Mouse (Mus musculus) neural tube, embryonic 13.5 days (tissue): ENCODE measurements at regions not wholly inside any gene's neighbourhood (a gene's known extent, or its start where the extent isn't known, plus 50 kb on each side); places are given as distances from the start of the nearest gene placed in this dataset.
"Not testable (repeated sequence)": the region's sequence is repeated elsewhere in the genome, so short reads cannot be mapped to it uniquely, and the experiment has no call there.

Experiments
- ATAC-seq: fragments of 200-750 bp; cut with Nextera tagmentation; 2 replicates; pipeline ENCODE4 v1.8.0; 2017; ENCODE audit warnings: low read depth, mild to moderate bottlenecking, moderate TSS enrichment, moderate library complexity
- H3K27ac ChIP-seq: fragments of 300-500 bp; sonication (generic); replicated peaks from 2 replicates; pipeline ENCODE4 v1.5.1; 2015; ENCODE audit warnings: moderate library complexity, mild to moderate bottlenecking, inconsistent platforms
- H3K27me3 ChIP-seq: fragments of 300-500 bp; sonication (generic); 2 replicates; pipeline ENCODE4 v1.6.1; 2015; ENCODE audit warnings: mild to moderate bottlenecking, inconsistent platforms
- H3K36me3 ChIP-seq: fragments of 300-500 bp; sonication (generic); 2 replicates; pipeline ENCODE4 v1.6.1; 2015; ENCODE audit warnings: mild to moderate bottlenecking, inconsistent platforms
- H3K4me1 ChIP-seq: fragments of 300-500 bp; sonication (generic); replicated peaks from 2 replicates; pipeline ENCODE4 v1.6.1; 2015; ENCODE audit warnings: inconsistent platforms
- H3K4me2 ChIP-seq: fragments of 300-500 bp; sonication (generic); 2 replicates; pipeline ENCODE4 v1.6.1; 2015; ENCODE audit warnings: inconsistent platforms, mild to moderate bottlenecking, moderate library complexity
- H3K4me3 ChIP-seq: fragments of 300-500 bp; sonication (generic); 2 replicates; pipeline ENCODE4 v1.5.1; 2015; ENCODE audit warnings: mild to moderate bottlenecking, inconsistent platforms
- H3K9ac ChIP-seq: fragments of 300-500 bp; sonication (generic); 2 replicates; pipeline ENCODE4 v1.6.1; 2015; ENCODE audit warnings: moderate library complexity, mild to moderate bottlenecking, inconsistent platforms
- H3K9me3 ChIP-seq: fragments of 300-500 bp; sonication (generic); 2 replicates; pipeline ENCODE4 v1.6.1; 2016; ENCODE audit warnings: inconsistent platforms
- WGBS: fragments of 180-500 bp; shearing (Covaris S2); methylation state at CpG from one replicate; pipeline ENCODE4 v1.1.7; 2015; 5-methylcytosine and 5-hydroxymethylcytosine counted together

GRCm38 (mm10) chr8:90036436-90036835, 311.7 kb downstream of the Tox3 start:
- Histone ChIP-seq H3K4me2 (no peak overlapping the region), H3K36me3 (no peaks in the 10 kb centered on the region), H3K4me3 (no peak overlapping the region), H3K9me3 (peaks cover 3% of the 10 kb centered on the region; the same call in 1 of the 2 replicates), H3K9ac (no peak overlapping the region), H3K4me1 (no peaks in the 10 kb centered on the region), H3K27ac (no peak overlapping the region), H3K27me3 (no peaks in the 10 kb centered on the region)
- WGBS, result 65% methylated on average over 3 of the region's 3 CpGs
- no peak for ATAC-seq

GRCm38 (mm10) chr8:90032572-90032971, 315.6 kb downstream of the Tox3 start:
- Histone ChIP-seq H3K9me3 (peaks cover 3% of the 10 kb centered on the region; the same call in 1 of the 2 replicates), H3K9ac (no peak overlapping the region), H3K4me2 (no peak overlapping the region), H3K36me3 (no peaks in the 10 kb centered on the region), H3K4me3 (no peak overlapping the region), H3K27me3 (no peaks in the 10 kb centered on the region), H3K27ac (no peak overlapping the region), H3K4me1 (no peaks in the 10 kb centered on the region)
- WGBS, result 72% methylated on average over 4 of the region's 4 CpGs
- ATAC-seq, result no peak

GRCm38 (mm10) chr8:90031220-90031619, 316.9 kb downstream of the Tox3 start:
- no peaks in the 10 kb centered on the region for H3K4me1 ChIP-seq
- WGBS, result 18% methylated on average over 1 of the region's 1 CpGs
- no peak overlapping the region for H3K4me2 ChIP-seq
- no peak for ATAC-seq
- H3K27me3 ChIP-seq, result no peaks in the 10 kb centered on the region
- no peak overlapping the region for H3K27ac ChIP-seq
- H3K9me3 ChIP-seq, result peaks cover 3% of the 10 kb centered on the region; the same call in 1 of the 2 replicates
- no peaks in the 10 kb centered on the region for H3K36me3 ChIP-seq
- no peak overlapping the region for H3K4me3 ChIP-seq
- no peak overlapping the region for H3K9ac ChIP-seq

- not testable (repeated sequence) for H3K27me3 ChIP-seq, H3K27ac ChIP-seq, ATAC-seq, H3K9ac ChIP-seq, H3K4me3 ChIP-seq, H3K9me3 ChIP-seq, H3K36me3 ChIP-seq, H3K4me2 ChIP-seq
- WGBS, result 54% methylated on average over 1 of the region's 1 CpGs
- H3K4me1 ChIP-seq, result peaks cover 11% of the 10 kb centered on the region
These were observed 330.2 kb downstream of the Tox3 start for GRCm38 (mm10) chr8:90017958-90018357.

GRCm38 (mm10) chr8:90013755-90014154, 334.4 kb downstream of the Tox3 start:
- no peak for ATAC-seq
- Histone ChIP-seq H3K27me3 (no peaks in the 10 kb centered on the region), H3K9me3 (no peaks in the 10 kb centered on the region), H3K4me3 (no peak overlapping the region), H3K9ac (no peak overlapping the region), H3K36me3 (no peaks in the 10 kb centered on the region), H3K4me2 (no peak overlapping the region), H3K27ac (no peak overlapping the region), H3K4me1 (peaks cover 21% of the 10 kb centered on the region)
- 84% methylated on average over 2 of the region's 2 CpGs for WGBS

- no peak for ATAC-seq
- Histone ChIP-seq H3K4me3 (no peak overlapping the region), H3K4me1 (peaks cover 21% of the 10 kb centered on the region), H3K27me3 (no peaks in the 10 kb centered on the region), H3K27ac (peak overlapping the region; percentile 67), H3K36me3 (no peaks in the 10 kb centered on the region), H3K4me2 (no peak overlapping the region), H3K9ac (no peak overlapping the region), H3K9me3 (no peaks in the 10 kb centered on the region)
- 49% methylated on average over 6 of the region's 6 CpGs for WGBS
These were observed 336.3 kb downstream of the Tox3 start for GRCm38 (mm10) chr8:90011682-90012409.

GRCm38 (mm10) chr8:90009431-90009830, 338.7 kb downstream of the Tox3 start:
- H3K4me2 ChIP-seq, result no peak overlapping the region
- no peak overlapping the region for H3K4me3 ChIP-seq
- WGBS, result 67% methylated on average over 1 of the region's 1 CpGs
- no peak for ATAC-seq
- H3K4me1 ChIP-seq, result peaks cover 21% of the 10 kb centered on the region
- no peak overlapping the region for H3K27ac ChIP-seq
- no peaks in the 10 kb centered on the region for H3K27me3 ChIP-seq
- no peak overlapping the region for H3K9ac ChIP-seq
- no peaks in the 10 kb centered on the region for H3K36me3 ChIP-seq
- H3K9me3 ChIP-seq, result no peaks in the 10 kb centered on the region

- no peak overlapping the region for H3K4me2 ChIP-seq
- no peaks in the 10 kb centered on the region for H3K36me3 ChIP-seq
- peak overlapping the region; percentile 64; the same call in 1 of the 2 replicates for H3K27ac ChIP-seq
- H3K9ac ChIP-seq, result no peak overlapping the region
- H3K4me1 ChIP-seq, result peaks cover 8% of the 10 kb centered on the region; the same call in 1 of the 2 replicates
- H3K4me3 ChIP-seq, result no peak overlapping the region
- WGBS, result 36% methylated on average over 15 of the region's 15 CpGs
- no peaks in the 10 kb centered on the region; the same call in 1 of the 2 replicates for H3K27me3 ChIP-seq
- H3K9me3 ChIP-seq, result no peaks in the 10 kb centered on the region
- no peak; the same call in 1 of the 2 replicates for ATAC-seq
These were observed 347.1 kb downstream of the Tox3 start for GRCm38 (mm10) chr8:90000899-90001640.

- no peak overlapping the region for H3K9ac ChIP-seq
- H3K27me3 ChIP-seq, result no peaks in the 10 kb centered on the region
- H3K4me1 ChIP-seq, result no peaks in the 10 kb centered on the region
- H3K4me2 ChIP-seq, result no peak overlapping the region
- no peak overlapping the region for H3K4me3 ChIP-seq
- 91% methylated on average over 4 of the region's 4 CpGs for WGBS
- no peaks in the 10 kb centered on the region for H3K9me3 ChIP-seq
- no peak overlapping the region for H3K27ac ChIP-seq
- H3K36me3 ChIP-seq, result no peaks in the 10 kb centered on the region
- no peak for ATAC-seq
These were observed 354.4 kb downstream of the Tox3 start for GRCm38 (mm10) chr8:89993743-89994142.

- Histone ChIP-seq H3K4me3 (no peak overlapping the region), H3K36me3 (no peaks in the 10 kb centered on the region), H3K27ac (no peak overlapping the region), H3K9ac (no peak overlapping the region), H3K4me1 (no peaks in the 10 kb centered on the region), H3K27me3 (no peaks in the 10 kb centered on the region), H3K4me2 (no peak overlapping the region), H3K9me3 (0 out of 2 replicates have a peak, but pooled peaks cover 3% of the 10 kb centered on the region)
- 94% methylated on average over 2 of the region's 2 CpGs for WGBS
- ATAC-seq, result no peak
These were observed 364.3 kb downstream of the Tox3 start for GRCm38 (mm10) chr8:89983859-89984258.

GRCm38 (mm10) chr8:89982551-89982950, 365.6 kb downstream of the Tox3 start:
- no peak for ATAC-seq
- H3K4me1 ChIP-seq, result no peaks in the 10 kb centered on the region
- WGBS, result 83% methylated on average over 2 of the region's 2 CpGs

GRCm38 (mm10) chr8:89981320-89981719, 366.8 kb downstream of the Tox3 start:
- H3K4me3 ChIP-seq, result no peak overlapping the region
- 0 out of 2 replicates have a peak, but pooled peaks cover 3% of the 10 kb centered on the region for H3K9me3 ChIP-seq
- WGBS, result 77% methylated on average over 2 of the region's 2 CpGs
- H3K9ac ChIP-seq, result no peak overlapping the region
- H3K27ac ChIP-seq, result no peak overlapping the region
- ATAC-seq, result no peak
- no peaks in the 10 kb centered on the region for H3K4me1 ChIP-seq
- no peaks in the 10 kb centered on the region for H3K36me3 ChIP-seq
- no peak overlapping the region for H3K4me2 ChIP-seq
- H3K27me3 ChIP-seq, result no peaks in the 10 kb centered on the region

More at GRCm38 (mm10) chr8:89982551-89982950, 365.6 kb downstream of the Tox3 start:
- H3K27me3 ChIP-seq, result no peaks in the 10 kb centered on the region
- no peak overlapping the region for H3K27ac ChIP-seq
- 0 out of 2 replicates have a peak, but pooled peaks cover 3% of the 10 kb centered on the region for H3K9me3 ChIP-seq
- H3K4me3 ChIP-seq, result no peak overlapping the region
- no peak overlapping the region for H3K4me2 ChIP-seq
- H3K36me3 ChIP-seq, result no peaks in the 10 kb centered on the region
- no peak overlapping the region for H3K9ac ChIP-seq
